Mouse (Mus musculus) gastrocnemius, postnatal 25 days (tissue): Measurements from ENCODE around the gene Foxq1. TPM values are rescaled to one million over a fixed set of nuclear protein-coding genes. Genes with fewer than 3 reads are reported as not detected.

Source experiments
- DNase-seq: peaks from one replicate; pipeline ENCODE4 v3.0.0; 2022
- total RNA-seq, 2 experiments: library from RNA; stranded (reverse); gene quantifications; 1 replicate in 1 of 2; 2 replicates in 1 of 2; pipeline ENCODE4 v1.2.3; 2021

The Foxq1 gene
- total RNA-seq, 2 experiments from 2014 or later, result not detected

DNA sequence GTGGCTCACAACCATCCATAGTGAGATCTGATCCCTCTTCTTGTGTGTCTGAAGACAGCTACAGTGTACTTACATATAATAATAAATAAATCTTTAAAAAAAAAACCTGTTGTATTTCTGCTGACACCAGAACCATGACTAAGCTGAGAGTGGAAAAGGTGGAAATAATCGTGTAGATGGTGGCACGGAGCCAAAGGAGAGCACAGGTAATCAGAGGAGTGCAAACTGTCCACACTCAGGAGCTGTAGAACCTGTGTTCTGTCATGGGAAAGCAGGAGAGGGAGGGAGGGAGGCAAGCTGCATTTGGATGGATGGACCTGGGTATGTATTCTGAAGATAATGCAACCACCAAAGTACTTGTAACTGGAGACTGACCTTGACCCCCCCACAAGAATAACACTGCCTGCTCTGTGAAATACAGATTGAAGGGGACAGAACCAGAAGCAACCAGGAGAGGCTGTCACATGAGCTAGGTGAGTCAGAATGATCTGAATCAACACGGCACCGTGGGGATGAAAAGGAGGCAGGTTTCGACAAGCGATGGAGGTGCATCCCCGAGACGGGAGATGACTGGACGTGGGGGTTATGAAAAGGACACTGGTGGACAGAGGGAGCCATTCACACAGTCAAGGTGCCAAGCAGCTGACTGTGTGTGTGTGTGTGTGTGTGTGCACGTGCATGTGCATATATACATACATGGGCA is 17.0 kb downstream of the Foxq1 start:
- no peak for DNase-seq

DNA sequence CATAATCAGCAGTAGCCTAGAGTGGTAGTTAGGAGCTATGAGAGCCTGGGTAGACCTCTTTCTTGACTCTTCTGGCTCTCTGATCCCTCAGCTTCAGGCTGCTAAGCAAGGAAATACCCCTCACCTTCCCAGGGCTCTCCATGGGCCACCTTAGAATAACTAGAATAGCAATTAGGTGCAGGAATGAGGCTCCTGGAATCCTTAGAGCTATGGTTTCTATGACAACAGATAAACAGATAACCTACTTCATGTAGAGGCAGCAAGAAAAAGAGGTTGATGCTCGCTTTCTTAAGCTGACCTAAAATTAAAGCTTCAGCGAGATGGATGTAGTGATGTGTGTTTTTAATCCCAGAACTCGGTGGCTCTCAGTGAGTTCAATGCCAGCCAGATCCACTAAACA is 18.7 kb downstream of the Foxq1 start:
- DNase-seq, result no peak

DNA sequence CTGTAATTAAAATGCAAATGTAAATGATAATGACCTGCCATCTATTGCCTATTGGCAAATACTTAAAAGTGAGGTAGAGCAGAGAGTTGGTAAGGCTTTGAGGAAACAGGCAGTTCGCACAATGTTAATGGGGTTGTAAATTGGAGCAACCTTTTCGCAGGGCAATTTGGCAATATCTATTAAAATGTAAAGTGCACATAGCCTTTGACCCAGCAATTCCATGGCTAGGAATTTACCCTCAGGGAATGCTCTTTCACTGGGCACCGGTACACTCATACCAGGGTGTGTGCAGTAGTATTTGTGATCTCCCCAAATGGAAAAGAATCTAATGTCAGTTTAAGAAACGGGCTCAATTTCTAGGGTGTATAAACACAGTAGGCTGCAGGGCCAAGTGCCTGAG is 20.8 kb downstream of the Foxq1 start:
- DNase-seq, result no peak

DNA sequence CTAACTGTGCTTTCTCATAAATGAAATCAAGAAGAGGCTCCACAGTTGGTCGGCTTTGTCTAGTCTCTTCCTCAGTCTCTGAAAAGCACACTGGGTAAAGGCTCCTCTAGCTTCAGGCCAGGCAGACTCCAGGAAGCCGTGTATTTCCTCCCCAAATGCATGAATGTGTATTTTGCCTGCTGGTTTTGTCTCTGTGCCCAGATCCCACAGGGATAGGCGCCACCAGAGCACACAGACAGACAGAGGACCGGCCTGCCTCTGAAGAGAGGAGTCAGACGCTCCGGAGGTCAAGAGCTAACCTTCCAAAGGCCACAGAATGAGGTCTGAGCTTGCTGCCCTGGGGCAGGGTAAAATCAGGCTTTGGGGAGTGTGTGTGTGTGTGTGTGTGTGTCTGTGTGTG is 21.6 kb downstream of the Foxq1 start:
- DNase-seq, result no peak

DNA sequence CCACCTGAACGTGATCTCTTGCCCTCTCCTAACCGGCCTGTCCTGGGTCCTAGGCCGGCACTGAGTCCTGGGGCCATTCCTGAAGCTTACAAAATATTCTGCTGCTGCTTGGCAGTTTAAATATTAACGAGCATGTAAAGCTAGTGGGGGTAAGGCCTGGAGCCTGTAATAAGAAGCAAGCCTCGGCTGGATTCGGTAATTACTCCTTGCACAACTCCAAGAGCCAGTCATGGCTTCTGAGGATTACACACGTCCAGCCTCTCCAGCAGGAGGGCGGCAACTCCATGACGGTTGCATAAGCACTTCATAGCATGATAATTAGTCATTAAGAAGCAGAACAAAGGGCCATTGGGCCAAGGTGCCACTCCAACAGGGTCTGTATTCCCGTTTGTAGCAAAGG is 22.5 kb downstream of the Foxq1 start:
- DNase-seq, result no peak

DNA sequence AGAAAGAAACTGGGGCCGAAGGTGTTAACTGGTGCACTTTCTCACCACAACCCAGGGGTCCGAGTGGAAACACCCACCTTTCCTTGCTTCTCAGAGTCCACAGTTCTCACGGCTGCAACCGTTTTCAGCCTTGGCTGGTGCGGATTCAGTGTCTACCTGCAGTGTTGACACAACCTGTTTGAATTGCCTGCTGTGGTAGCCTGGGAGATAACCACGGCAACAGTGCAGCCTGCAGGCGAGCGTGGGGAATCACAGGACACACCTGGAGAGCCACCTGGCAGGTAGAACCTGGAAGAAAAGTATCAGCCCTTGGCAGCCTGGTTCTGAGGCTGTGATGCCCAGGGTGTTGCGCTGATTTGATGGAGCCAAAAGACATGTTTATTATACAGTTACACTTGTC is 23.9 kb downstream of the Foxq1 start:
- no peak for DNase-seq

DNA sequence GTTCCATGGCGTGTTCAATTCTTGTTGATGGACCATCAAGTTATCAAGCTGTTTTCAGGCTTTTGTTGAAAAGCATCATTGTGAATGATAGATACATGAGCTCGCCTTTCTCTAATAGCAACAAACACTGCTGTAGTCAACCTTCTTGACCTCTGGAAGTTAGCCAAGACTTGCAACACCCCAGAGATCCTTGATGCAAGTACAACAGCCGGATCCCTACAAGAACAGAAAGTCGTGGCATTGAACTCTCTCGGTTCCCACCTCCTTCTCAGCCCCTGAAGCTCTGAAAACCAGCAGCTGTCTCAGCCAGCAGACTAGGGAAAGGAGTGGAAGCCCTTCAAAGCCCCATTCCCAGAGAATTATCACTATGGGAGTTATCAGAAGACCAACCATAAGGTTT is 31.4 kb downstream of the Foxq1 start:
- no peak for DNase-seq

DNA sequence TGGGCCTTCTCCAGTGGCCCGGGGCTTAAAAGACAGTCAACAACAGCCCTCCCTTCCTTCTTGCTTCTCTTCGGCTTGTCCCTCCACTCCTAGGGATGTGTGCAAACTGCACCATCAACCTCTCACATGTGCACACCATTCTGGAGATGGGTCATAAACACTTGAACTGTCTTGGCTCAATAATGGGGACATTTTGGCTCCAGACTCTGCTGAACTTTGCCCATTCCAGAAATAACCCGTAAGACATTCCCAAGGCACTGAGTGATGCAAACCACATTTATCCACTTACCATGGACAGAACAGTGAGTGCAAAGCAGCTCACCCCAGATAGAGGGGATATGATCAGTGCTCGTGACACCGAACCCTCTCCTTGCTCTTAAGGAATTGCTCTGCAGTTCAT is 43.6 kb downstream of the Foxq1 start:
- DNase-seq, result peak; percentile 15

DNA sequence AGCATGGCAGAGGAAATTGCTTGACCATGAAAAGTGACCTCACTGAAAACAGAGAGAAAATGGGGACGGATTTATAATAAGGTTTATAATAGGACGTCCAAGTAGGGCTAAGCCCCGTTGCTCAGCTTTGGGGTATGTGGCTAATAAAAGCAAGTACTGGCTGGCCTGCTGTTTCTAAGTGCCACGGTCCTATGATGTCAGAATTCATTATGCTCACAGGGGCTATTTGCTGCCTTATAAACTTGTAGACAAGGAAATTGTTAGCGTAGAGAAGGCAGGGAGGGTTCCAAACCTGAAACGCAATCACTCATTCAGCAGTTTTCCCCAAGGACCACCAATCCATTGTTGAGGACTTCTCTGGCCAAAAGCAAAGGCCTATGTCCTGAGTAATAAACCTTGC is 48.0 kb downstream of the Foxq1 start:
- no peak for DNase-seq

Other genes starting within 250 kb of the Foxq1 start
- gene A530084C06Rik, start 3.2 kb downstream of the Foxq1 start, total RNA-seq, result not detected
- gene Foxf2, start 69.7 kb downstream of the Foxq1 start, total RNA-seq, result not detected